Mouse (Mus musculus) lung, adult 10 weeks (tissue): ENCODE measurements around the gene Hspb3. TPM values are rescaled to one million over a fixed set of nuclear protein-coding genes. Genes with fewer than 3 reads are reported as not detected.

Experiments used
- polyA plus RNA-seq: library from polyadenylated mRNA; stranded (reverse); fragments of 350-450 nt; fragmentation: Illumina TruSeq; extraction: RNeasy Lipid Tissue Mini Kit (QIAGEN cat#74804); gene quantifications from one replicate; pipeline ENCODE4 v1.2.3, GENCODE M21; 2014; ENCODE audit warnings: low read depth, low replicate concordance; ENCODE audit not compliant: insufficient read depth

Hspb3 gene
- polyA plus RNA-seq, result 0.56 TPM

DNA sequence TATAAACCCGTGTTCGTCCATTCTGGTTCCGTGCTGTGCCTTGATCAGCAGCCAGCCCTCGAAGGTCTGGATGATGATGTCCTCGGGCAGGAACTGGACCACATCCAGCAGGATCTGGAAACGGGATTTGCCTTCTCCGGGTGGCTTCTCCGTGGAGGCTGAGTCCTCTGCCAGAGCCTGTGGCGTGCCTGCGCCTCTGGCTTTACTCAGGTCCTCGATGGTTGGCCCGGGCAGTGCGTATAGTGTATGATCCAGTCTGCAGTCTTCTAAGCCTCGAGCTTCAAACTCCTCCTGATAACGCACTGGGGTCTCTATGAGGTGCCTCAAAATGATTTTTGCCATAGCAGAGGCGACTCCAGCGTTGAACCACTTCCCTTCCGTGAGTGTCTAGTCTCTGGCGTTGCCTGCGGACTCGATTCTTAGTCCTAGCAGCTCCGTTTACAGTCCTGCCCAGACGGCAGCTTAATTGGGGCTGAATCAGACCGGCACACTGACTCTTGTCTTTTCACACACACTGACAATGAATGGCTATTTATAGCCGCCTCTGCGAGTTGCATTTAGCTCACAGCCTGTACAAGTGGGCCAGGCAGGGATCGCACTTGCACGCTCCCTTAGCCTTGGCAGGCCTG, at the start of gene Hspb3:
Hspb3 (minus strand) TSS at position 526 of the 629 bp plus-strand sequence.

GRCm38 (mm10) chr13:113617891-113618823, 45.3 kb downstream of the Hspb3 start, which contains the start of gene Snx18:
TSS of gene Snx18 (minus strand) at chr13:113618564.

Other genes with a start within 250 kb of the Hspb3 start
- gene Snx18, start 45.1 kb downstream of the Hspb3 start, polyA plus RNA-seq, result 23.9 TPM
- 15.4 TPM for gene Arl15, start 130.8 kb upstream of the Hspb3 start, polyA plus RNA-seq